Mouse (Mus musculus) liver, embryonic 14.5 days (tissue): ENCODE data around the gene Pard6a. TPM values are rescaled to one million over a fixed set of nuclear protein-coding genes. Genes with fewer than 3 reads are reported as not detected.
A peak's percentile ranks its signal among the peaks of the same experiment; 100 is the strongest.

ENCODE experiments used
- ATAC-seq: fragments of 200-750 bp; cut with Nextera tagmentation; 2 replicates; pipeline ENCODE4 v1.8.0; 2017; ENCODE audit warnings: moderate number of reproducible peaks, mild to moderate bottlenecking, moderate library complexity; ENCODE audit not compliant: insufficient read depth
- DNase-seq, 3 experiments: peaks; one replicate each; pipeline ENCODE4 v3.0.0-alpha.2; 2012 to 2013; ENCODE audit warnings: low read depth in 3 of 3, low spot score in 3 of 3
- H3K27ac ChIP-seq: fragments of 300-500 bp; sonication (generic); 2 replicates; pipeline ENCODE4 v1.5.1; 2014; ENCODE audit warnings: moderate library complexity, mild to moderate bottlenecking, control low read depth, inconsistent platforms
- H3K27me3 ChIP-seq: fragments of 300-500 bp; sonication (generic); 2 replicates; pipeline ENCODE4 v1.6.1; 2014; ENCODE audit warnings: mild to moderate bottlenecking, low read length, moderate library complexity; ENCODE audit not compliant: control insufficient read depth, insufficient read depth
- H3K36me3 ChIP-seq: fragments of 300-500 bp; sonication (generic); replicated peaks from 2 replicates; pipeline ENCODE4 v1.6.1; 2014; ENCODE audit warnings: low read depth; ENCODE audit not compliant: control insufficient read depth, insufficient read depth
- H3K4me1 ChIP-seq, 2 experiments: fragments of 200-500 bp in 1 of 2; fragments of 300-500 bp in 1 of 2; sonication (generic) in 1 of 2; replicated peaks; 2 replicates each; pipeline ENCODE4 v1.6.1; 2012 to 2014; ENCODE audit warnings: antibody characterized with exemption in 1 of 2, inconsistent platforms in 1 of 2, low read length in 1 of 2; ENCODE audit not compliant: control insufficient read depth in 2 of 2, insufficient read depth in 2 of 2
- H3K4me2 ChIP-seq: fragments of 300-500 bp; sonication (generic); 2 replicates; pipeline ENCODE4 v1.6.1; 2014; ENCODE audit warnings: low read depth, mild to moderate bottlenecking, control low read depth, moderate library complexity
- H3K4me3 ChIP-seq, 2 experiments: fragments of 200-500 bp in 1 of 2; fragments of 300-500 bp in 1 of 2; sonication (generic) in 1 of 2; 2 replicates each; pipeline ENCODE4 v1.5.1; 2012 to 2014; ENCODE audit warnings: low read depth in 2 of 2, low read length in 2 of 2, mild to moderate bottlenecking in 2 of 2, control low read depth in 1 of 2, inconsistent platforms in 1 of 2, moderate library complexity in 1 of 2; ENCODE audit not compliant: insufficient read depth in 1 of 2
- H3K9ac ChIP-seq: fragments of 300-500 bp; sonication (generic); replicated peaks from 2 replicates; pipeline ENCODE4 v1.6.1; 2014; ENCODE audit warnings: mild to moderate bottlenecking, control low read depth, moderate library complexity
- H3K9me3 ChIP-seq: fragments of 300-500 bp; sonication (generic); 2 replicates; pipeline ENCODE4 v1.6.1; 2016; ENCODE audit warnings: low read length, mixed read lengths; ENCODE audit not compliant: control insufficient read depth
- CTCF ChIP-seq: IDR thresholded peaks from 2 replicates; pipeline ENCODE4 v1.5.1; 2016; ENCODE audit warnings: antibody characterized with exemption, low read depth, control low read depth
- EP300 ChIP-seq: IDR thresholded peaks from 2 replicates; pipeline ENCODE4 v1.6.1; 2016; ENCODE audit warnings: antibody characterized with exemption, low read depth
- WGBS: fragments of 180-500 bp; shearing (Covaris S2); extraction: QIAGEN DNeasy Blood & Tissue Kit; methylation state at CpG from one replicate; pipeline ENCODE4 v1.1.7; 2014; ENCODE audit not compliant: insufficient replicate concordance; 5-methylcytosine and 5-hydroxymethylcytosine counted together
- polyA plus RNA-seq, 2 experiments: library from polyadenylated mRNA; depleted of rRNA in 1 of 2; stranded (reverse) in 1 of 2; unstranded in 1 of 2; fragments of >200 nt; fragmentation: Nextera tagmentation in 1 of 2; extraction: Ambion mirVana in 1 of 2; gene quantifications; 2 replicates each; pipeline versions ENCODE4 v1.2.1 to v1.2.3; 2012 to 2014

Gene Pard6a
- polyA plus RNA-seq, 2 experiments, result 5.9 to 6.4 TPM

GRCm38 (mm10) chr8:105689983-105690360 is 11.0 kb upstream of the Pard6a start:
- TF ChIP-seq CTCF (no peak), EP300 (no peak)
- DNase-seq (no peak), ATAC-seq (no peak)
- H3K9ac ChIP-seq, result no peak overlapping the region
- peaks cover 0 to 3% of the 10 kb centered on the region in 2 experiments; a peak in 3 of 4 replicates for H3K4me1 ChIP-seq
- no peaks in the 10 kb centered on the region for H3K36me3 ChIP-seq
- H3K27ac ChIP-seq, result no peak overlapping the region
- WGBS, result 84% methylated on average over 9 of the region's 9 CpGs
- H3K9me3 ChIP-seq, result no peaks in the 10 kb centered on the region
- H3K4me2 ChIP-seq, result no peak overlapping the region
- no peaks in the 10 kb centered on the region for H3K27me3 ChIP-seq
- H3K4me3 ChIP-seq, result no peak overlapping the region

- Histone ChIP-seq H3K4me2 (no peak overlapping the region), H3K4me1 (peaks cover 0 to 3% of the 10 kb centered on the region in 2 experiments; a peak in 3 of 4 replicates), H3K4me3 (no peak overlapping the region), H3K9ac (no peak overlapping the region), H3K27ac (no peak overlapping the region), H3K36me3 (no peaks in the 10 kb centered on the region), H3K9me3 (no peaks in the 10 kb centered on the region), H3K27me3 (no peaks in the 10 kb centered on the region)
- DNase-seq (no peak), ATAC-seq (no peak)
- no peak for TF ChIP-seq EP300
- no peak for TF ChIP-seq CTCF
- 73% methylated on average over 14 of the region's 14 CpGs for WGBS
Observed at GRCm38 (mm10) chr8:105690978-105691377, 10.0 kb upstream of the Pard6a start.

GRCm38 (mm10) chr8:105692449-105693182 is 8.3 kb upstream of the Pard6a start:
- Histone ChIP-seq H3K36me3 (no peaks in the 10 kb centered on the region), H3K4me1 (peaks cover 0 to 5% of the 10 kb centered on the region in 2 experiments; a peak in 3 of 4 replicates), H3K27me3 (no peaks in the 10 kb centered on the region), H3K27ac (no peak overlapping the region), H3K4me2 (no peak overlapping the region), H3K9me3 (no peaks in the 10 kb centered on the region), H3K9ac (no peak overlapping the region), H3K4me3 (no peak overlapping the region)
- DNase-seq (no peak), ATAC-seq (no peak)
- WGBS, result 73% methylated on average over 11 of the region's 11 CpGs
- TF ChIP-seq CTCF (no peak), EP300 (no peak)

- H3K9me3 ChIP-seq, result no peaks in the 10 kb centered on the region
- peak overlapping the region; percentile 10 to 19; a peak in 3 of 4 replicates for H3K4me3 ChIP-seq
- H3K4me1 ChIP-seq, result peaks cover 0 to 5% of the 10 kb centered on the region in 2 experiments; a peak in 3 of 4 replicates
- no peak overlapping the region for H3K27ac ChIP-seq
- ATAC-seq (peak; percentile 43), DNase-seq (peak in 1 of 3 experiments; percentile 29)
- H3K27me3 ChIP-seq, result no peaks in the 10 kb centered on the region
- peak overlapping the region; percentile 55 for H3K4me2 ChIP-seq
- H3K9ac ChIP-seq, result no peak overlapping the region
- H3K36me3 ChIP-seq, result no peaks in the 10 kb centered on the region; the same call in 1 of the 2 replicates
- WGBS, result 6% methylated on average over 30 of the region's 30 CpGs
- TF ChIP-seq CTCF, result no peak
Observed at GRCm38 (mm10) chr8:105693648-105694047, 7.3 kb upstream of the Pard6a start.

DNA sequence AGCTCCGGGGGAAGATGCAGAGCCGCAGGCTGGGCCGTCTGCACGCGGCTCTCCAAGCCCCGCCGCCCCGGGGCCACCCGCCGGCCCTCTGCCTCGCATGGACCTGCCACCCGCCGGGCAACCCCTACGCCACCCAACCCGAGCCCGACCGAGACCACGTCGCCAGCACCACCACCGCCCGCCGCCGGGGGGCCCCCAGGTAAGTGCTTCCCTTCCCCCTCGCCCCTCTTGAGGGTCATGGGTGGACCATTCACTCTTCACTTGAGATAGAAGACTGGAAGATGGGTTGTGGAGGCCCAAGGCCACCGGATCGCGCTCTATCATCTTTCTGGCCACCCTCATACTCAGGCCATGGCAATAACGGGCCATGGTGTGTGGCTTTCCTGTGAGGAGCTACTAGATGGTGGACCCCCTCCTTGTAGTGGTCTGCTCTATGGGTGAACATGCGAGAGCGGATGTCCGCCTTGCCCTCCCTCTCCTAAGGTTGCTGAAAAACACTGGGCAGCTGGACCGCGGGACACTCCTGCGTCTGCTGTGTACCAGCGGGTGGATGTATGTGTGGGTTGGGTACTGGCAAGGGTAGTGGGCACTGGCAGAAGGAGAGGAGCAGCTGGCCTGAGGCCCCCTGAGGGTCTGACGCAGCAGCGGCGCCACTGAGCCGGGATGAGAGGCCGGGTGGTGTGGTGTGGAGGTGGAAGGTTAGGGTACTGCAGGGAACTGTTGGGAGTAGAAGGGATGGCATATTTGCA is 6.7 kb upstream of the Pard6a start:
- Histone ChIP-seq H3K4me2 (peak overlapping the region; percentile 55), H3K4me3 (peak overlapping the region; percentile 10 to 19; a peak in 3 of 4 replicates), H3K4me1 (peaks cover 0 to 5% of the 10 kb centered on the region in 2 experiments; a peak in 3 of 4 replicates), H3K27ac (no peak overlapping the region), H3K36me3 (no peaks in the 10 kb centered on the region; the same call in 1 of the 2 replicates), H3K9me3 (no peaks in the 10 kb centered on the region), H3K9ac (no peak overlapping the region), H3K27me3 (no peaks in the 10 kb centered on the region)
- ATAC-seq (no peak), DNase-seq (no peak)
- 0 out of 2 replicates have a peak, but pooled peaks have one; percentile 13 for TF ChIP-seq CTCF
- TF ChIP-seq EP300, result no peak
- 29% methylated on average over 40 of the region's 40 CpGs for WGBS
